Mouse (Mus musculus) layer of hippocampus, adult 6 months (tissue): ENCODE data around the gene Fuca1. TPM values are rescaled to one million over a fixed set of nuclear protein-coding genes. Genes with fewer than 3 reads are reported as not detected.

ENCODE experiments used
- long read RNA-seq, 2 experiments: library from polyadenylated mRNA; unstranded; transcript quantifications; one replicate each; pipeline ENCODE4 v2.0.0; 2019 to 2020
- polyA plus RNA-seq: library from polyadenylated mRNA; unstranded; fragments of <200 nt; fragmentation: Nextera tagmentation; gene quantifications from 2 replicates; pipeline ENCODE4 v1.2.3, GENCODE M21; 2021

Gene Fuca1
- polyA plus RNA-seq: 62.6 and 88.8 TPM in 2 replicates
- long read RNA-seq, experiment 1, transcript Fuca1-201 (8 exons, 2,525 nt): major isoform, 129 of 136 reads
- long read RNA-seq, experiment 1, partial matches to known transcripts: 4 of 136 reads
- long read RNA-seq, experiment 1, other reads (novel, unspliced or antisense): 3 of 136 reads
- long read RNA-seq, experiment 2, transcript Fuca1-201 (8 exons, 2,525 nt): major isoform, 372 of 383 reads
- long read RNA-seq, experiment 2, partial matches to known transcripts: 4 of 383 reads
- long read RNA-seq, experiment 2, other reads (novel, unspliced or antisense): 7 of 383 reads

DNA sequence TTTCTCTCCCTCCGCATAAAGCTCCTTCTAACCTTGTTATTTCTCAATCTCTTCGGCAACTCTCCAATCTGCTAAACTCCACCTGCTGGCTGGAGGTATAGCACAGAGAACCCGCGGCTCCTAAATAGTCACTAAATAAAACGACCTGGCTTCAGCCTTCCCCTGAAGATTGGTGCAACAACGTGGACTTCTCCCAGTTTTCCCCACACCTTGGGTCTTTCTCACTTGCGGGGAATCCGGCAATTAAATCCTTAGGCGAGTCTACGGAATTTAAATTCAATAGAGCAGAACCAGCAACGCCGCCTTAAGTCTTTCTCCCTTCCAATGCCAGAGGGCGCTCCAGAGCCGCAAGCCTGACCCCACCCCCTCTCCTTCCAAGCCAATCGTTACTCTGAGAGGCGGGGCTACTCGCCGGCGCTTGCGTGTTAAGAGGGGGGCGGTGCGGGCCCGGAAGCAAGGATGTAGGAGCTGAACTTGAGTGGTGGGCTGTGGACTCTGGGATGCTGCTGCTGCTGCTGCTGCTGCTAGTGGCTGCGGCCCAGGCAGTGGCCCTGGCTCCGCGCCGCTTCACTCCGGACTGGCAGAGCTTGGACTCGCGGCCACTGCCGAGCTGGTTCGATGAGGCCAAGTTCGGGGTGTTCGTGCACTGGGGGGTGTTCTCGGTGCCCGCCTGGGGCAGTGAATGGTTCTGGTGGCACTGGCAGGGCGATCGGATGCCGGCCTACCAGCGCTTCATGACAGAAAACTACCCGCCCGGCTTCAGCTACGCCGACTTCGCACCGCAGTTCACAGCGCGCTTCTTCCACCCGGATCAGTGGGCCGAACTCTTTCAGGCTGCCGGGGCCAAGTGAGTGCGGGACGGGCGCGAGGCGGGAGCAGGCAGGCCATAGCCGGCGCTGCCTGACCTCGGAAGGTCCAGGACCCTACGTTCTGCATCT is at the start of gene Fuca1:
Gene Fuca1 (plus strand): TSS at position 432 of the 938 bp plus-strand sequence.

DNA sequence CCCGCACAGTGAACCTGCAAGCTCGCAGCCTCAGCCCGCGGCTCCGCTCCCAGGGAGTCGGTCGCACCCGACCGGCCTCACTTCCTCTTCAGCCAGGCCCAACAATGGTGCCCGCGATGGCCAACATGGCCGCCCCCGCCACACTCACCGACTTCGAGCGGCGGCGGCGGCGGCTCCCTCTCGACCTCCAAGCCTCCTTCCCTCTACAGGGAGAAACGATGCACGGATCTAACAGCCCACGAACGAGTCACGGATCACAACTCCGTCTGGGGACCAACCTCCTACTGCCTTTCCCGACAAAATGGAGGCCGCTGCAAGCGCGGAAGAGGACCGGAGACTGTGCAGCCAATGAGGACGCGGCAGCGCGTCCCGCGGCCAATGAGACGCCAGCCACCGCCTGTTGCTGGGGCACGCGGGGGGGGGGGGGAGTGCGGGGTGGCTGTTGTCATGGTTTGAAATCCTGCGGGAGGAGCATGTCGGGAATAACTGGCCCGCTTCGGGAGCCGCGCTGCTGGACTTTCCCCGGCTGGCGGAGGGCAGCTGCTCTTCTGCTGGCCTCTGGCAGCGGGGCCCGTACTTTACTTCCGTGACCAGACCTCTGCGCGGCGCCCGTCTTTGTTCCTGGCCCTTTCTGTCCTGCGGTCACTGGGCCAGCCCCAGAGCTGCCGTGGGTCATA is 46.9 kb upstream of the Fuca1 start, which contains the start of gene Pnrc2:
Gene Pnrc2 (minus strand): TSS at position 325 of the 677 bp plus-strand sequence.

DNA sequence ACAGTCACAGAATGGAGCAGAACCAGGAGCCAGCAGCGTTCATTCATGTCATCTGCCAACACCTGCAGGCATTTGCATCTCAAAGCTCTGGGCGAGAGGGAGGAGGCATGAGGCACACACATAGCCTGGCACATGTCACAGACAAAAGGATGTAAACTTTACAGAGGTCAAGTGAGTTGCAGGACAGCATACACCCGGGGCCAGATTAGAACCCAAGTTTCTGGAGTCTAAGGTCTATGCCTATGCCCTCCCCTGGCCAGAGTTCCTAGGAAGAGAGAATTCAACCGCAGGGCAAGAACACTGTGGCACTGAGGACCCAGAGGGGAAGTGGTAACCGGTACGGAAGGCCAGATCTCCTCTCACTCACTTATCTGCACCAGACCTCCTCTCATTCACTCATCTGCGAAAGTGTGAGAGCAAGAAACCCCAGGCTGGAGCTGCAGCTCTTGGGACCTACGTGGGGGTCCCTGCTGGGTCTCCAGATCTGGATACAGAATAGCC is 25.4 kb upstream of the Fuca1 start, which contains the start of gene Cnr2:
Gene Cnr2 (plus strand): TSS at position 324 of the 501 bp plus-strand sequence.

DNA sequence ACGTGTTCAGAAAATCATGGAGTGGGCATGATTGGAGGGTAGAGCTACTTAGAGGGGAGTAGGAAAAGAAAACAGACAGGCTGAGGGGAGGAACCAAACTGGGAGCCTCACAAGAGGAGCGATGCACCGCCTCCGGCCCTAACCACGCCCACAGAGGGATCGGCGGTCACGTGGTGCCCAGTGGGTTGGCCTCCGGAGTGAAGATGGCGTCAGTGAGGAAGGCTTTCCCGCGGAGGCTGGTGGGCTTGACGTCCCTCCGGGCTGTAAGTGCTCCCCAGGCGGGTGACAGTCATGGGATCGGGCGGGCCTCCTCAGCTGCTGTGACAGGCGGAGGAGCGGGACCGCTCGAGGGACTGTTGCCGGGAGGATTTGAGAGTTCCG is 25.7 kb downstream of the Fuca1 start, which contains the start of gene Hmgcl:
Gene Hmgcl (plus strand): TSS at position 171 of the 381 bp plus-strand sequence.

DNA sequence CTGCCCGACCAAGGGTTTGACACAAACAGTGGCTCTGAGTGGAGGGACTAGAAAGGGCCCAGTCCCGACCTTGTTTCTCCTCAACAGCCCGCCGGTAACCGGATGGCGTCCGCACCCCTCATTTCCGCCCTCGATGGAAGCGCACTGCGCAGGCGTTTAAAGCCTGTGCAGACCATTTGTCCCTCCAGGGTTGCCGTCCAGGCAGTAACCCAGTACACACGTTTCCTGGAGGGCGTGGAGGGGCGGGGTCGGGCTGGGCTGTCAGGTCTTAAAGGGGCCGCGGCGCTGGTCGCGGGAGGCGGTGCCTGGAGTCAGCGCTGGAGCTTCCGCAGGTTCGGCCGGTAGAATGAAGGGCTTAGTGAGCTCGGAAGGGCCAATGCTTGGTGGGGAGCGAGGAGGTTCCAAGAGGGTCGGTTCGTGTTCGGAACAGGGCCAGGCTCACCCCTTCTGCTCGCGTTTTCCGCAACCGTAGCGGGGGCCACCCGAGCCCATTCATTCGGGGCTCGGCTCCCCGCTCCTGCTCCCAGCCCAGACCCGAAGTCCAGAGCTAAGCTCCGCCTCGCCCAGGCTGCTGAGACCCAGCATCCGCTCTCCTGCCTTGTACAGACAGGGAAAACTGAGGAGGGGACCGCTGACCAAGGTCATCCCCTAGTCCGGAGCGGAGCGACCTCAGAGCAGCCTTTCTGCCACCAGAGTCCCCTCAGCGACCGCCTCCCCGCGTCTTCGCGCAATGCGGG is 43.1 kb downstream of the Fuca1 start, which contains the start of gene Gale:
Gene Gale (plus strand): TSS at position 271 of the 737 bp plus-strand sequence.

DNA sequence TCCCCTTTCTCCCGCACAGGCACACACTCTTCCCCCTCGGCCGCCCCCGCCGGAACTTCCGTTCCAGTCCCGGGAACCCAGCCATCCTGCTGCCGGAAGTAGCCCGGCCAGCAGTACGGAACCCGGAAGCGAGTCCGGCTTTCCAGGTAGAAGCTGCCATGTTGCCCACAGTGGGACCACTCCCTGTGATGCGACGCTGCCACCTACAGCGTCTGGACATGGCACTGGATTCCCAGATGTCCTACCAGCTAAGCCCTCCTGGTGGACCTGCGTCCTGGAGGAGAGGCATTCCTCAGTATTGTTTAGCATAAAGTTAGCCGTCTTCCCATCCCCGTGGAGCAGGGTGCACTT is 52.0 kb downstream of the Fuca1 start, which contains the start of gene Lypla2:
Gene Lypla2 (minus strand): TSS at position 71 of the 351 bp plus-strand sequence.

DNA sequence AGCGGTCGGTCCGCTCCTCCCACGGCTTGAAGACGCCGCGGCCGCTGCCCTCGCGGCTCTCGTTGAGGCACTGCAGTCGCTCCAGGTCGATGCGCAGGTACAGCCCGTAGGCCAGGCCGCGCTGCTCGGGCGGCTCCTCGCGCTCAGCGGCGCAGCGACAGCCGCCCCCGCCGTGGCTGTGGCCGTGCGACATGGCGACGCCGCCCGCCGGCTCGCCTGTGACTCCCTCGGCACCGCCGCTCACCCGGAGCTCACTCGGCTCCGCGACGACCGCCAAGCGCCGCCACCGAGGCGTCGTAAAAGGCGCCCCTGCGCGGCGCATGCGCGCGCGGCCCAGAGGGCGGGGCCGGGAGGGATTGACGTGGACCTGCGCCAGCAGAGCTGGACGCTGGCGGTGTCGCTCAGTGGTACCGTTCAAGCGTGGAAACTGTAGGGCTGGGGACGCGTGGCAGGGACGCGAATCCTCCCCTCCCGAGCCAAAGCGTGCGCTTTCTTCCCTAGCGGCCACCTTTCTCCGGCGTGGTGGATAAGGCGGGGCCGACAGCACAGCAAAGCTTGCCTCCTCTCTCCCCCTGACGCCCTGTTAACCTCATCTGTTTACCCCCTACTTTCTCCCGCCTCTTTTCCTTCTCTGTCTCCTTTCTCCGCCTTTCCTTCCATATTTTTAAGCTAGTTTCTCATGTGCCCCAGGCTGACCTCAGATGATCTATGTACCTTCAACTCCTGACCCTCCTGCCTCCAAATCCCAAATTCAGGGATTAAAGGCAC is 66.6 kb downstream of the Fuca1 start, which contains the start of gene Pithd1:
Gene Pithd1 (minus strand): TSS at position 322 of the 768 bp plus-strand sequence.

Other genes starting within 250 kb of the Fuca1 start
- 0.06 and 0.08 TPM in 2 replicates for gene Ifnlr1, start 234.4 kb upstream of the Fuca1 start, polyA plus RNA-seq
- not detected in 2 replicates for gene Il22ra1, start 192.6 kb upstream of the Fuca1 start, polyA plus RNA-seq
- gene Myom3, start 161.0 kb upstream of the Fuca1 start, polyA plus RNA-seq: 0.26 and 0.36 TPM in 2 replicates
- gene Srsf10, start 65.0 kb upstream of the Fuca1 start, polyA plus RNA-seq: 45.7 and 54.8 TPM in 2 replicates
- gene Pnrc2, start 46.9 kb upstream of the Fuca1 start, polyA plus RNA-seq: 41.8 and 60.3 TPM in 2 replicates
- gene Cnr2, start 25.3 kb upstream of the Fuca1 start, polyA plus RNA-seq: 0.04 and 0.16 TPM in 2 replicates
- 89.8 and 92.4 TPM in 2 replicates for gene Hmgcl, start 25.7 kb downstream of the Fuca1 start, polyA plus RNA-seq
- gene Gale, start 43.0 kb downstream of the Fuca1 start, polyA plus RNA-seq: 14.0 and 14.2 TPM in 2 replicates
- gene Lypla2, start 51.9 kb downstream of the Fuca1 start, polyA plus RNA-seq: 49.0 and 59.9 TPM in 2 replicates
- 161 and 175 TPM in 2 replicates for gene Pithd1, start 66.5 kb downstream of the Fuca1 start, polyA plus RNA-seq
- 8.5 and 9.6 TPM in 2 replicates for gene Eloa, start 101.0 kb downstream of the Fuca1 start, polyA plus RNA-seq
- gene Rpl11, start 132.7 kb downstream of the Fuca1 start, polyA plus RNA-seq: 1,225 and 1,420 TPM in 2 replicates
- gene Id3, start 222.8 kb downstream of the Fuca1 start, polyA plus RNA-seq: 122 and 159 TPM in 2 replicates